Mouse (Mus musculus) C2C12 (cell line): ENCODE data around the gene Nemp1.

ENCODE experiments used
- CTCF ChIP-seq: IDR thresholded peaks from one replicate; pipeline ENCODE4 v1.5.1; 2011; ENCODE audit not compliant: control insufficient read depth, insufficient read depth, insufficient read length
- FOSL1 ChIP-seq: IDR thresholded peaks from one replicate; pipeline ENCODE4 v1.8.0; 2011; ENCODE audit warnings: mild to moderate bottlenecking, low read length; ENCODE audit not compliant: poor library complexity, insufficient read depth, severe bottlenecking
- MAX ChIP-seq: IDR thresholded peaks from one replicate; pipeline ENCODE4 v1.6.1; 2011; ENCODE audit warnings: mild to moderate bottlenecking, control low read depth
- MYOG ChIP-seq: IDR thresholded peaks from one replicate; pipeline ENCODE4 v1.6.1; 2011; ENCODE audit not compliant: control insufficient read depth, insufficient read length; ENCODE audit errors: extremely low read depth

- TF ChIP-seq CTCF = peak; percentile 86
- no peak for TF ChIP-seq MYOG
- peak; percentile 70 for TF ChIP-seq MAX
- TF ChIP-seq FOSL1 = no peak
Observed at GRCm38 (mm10) chr10:127677591-127678336, 11.1 kb downstream of the Nemp1 start.
